Mouse (Mus musculus) olfactory bulb, adult 2 months (tissue): ENCODE measurements around the gene 4930519G04Rik.
"Not testable (repeated sequence)": the region's sequence is repeated elsewhere in the genome, so short reads cannot be mapped to it uniquely, and the experiment has no call there.

ENCODE experiments used
- CTCF ChIP-seq: fragments of 200-500 bp; IDR thresholded peaks from 2 replicates; pipeline ENCODE4 v1.5.1; 2012; ENCODE audit warnings: low read depth, mild to moderate bottlenecking, low read length, moderate library complexity; ENCODE audit not compliant: insufficient read depth
- POLR2A ChIP-seq: fragments of 200-500 bp; IDR thresholded peaks from 2 replicates; pipeline ENCODE4 v1.6.1; 2012; ENCODE audit warnings: mild to moderate bottlenecking, low read depth, low read length, moderate library complexity; ENCODE audit not compliant: insufficient read depth

DNA sequence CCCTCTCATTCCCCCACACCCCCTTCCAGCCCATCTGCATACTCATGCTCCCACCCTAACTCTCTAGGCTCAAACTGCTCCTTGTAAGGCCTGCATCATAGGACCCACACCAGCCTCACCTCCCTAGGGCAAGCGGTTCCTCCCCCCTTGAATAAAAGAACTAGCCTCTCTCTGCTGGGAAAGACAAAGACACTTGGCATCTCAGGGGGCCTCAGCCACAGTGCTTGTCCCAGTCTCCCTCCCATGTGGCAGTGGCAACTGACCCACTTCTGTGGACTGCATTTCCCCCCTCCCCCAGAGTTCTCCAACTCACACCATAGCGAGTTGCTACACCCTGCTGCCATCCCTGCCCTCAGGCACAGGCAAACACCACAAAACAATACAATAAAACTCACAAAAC, 9.1 kb upstream of the 4930519G04Rik start:
- TF ChIP-seq CTCF, POLR2A: not testable (repeated sequence)
